Mouse (Mus musculus): Measurements from ENCODE around the gene Zfp335.
"Not testable (repeated sequence)": the region's sequence is repeated elsewhere in the genome, so short reads cannot be mapped to it uniquely, and the experiment has no call there.

Zfp335 gene

GRCm38 (mm10) chr2:164867566-164867965 lies 44.0 kb downstream of the Zfp335 start:
- DNase-seq (ENCODE audit: low spot score in 2 of 2) = no peak

- no peak for DNase-seq (ENCODE audit: low spot score in 2 of 2)
Observed at GRCm38 (mm10) chr2:164866741-164867551, 44.6 kb downstream of the Zfp335 start.

GRCm38 (mm10) chr2:164864593-164864992 lies 47.0 kb downstream of the Zfp335 start:
- no peak for DNase-seq (ENCODE audit: low spot score in 2 of 2)

GRCm38 (mm10) chr2:164863411-164863810 lies 48.1 kb downstream of the Zfp335 start:
- DNase-seq (ENCODE audit: low spot score in 2 of 2) = not testable (repeated sequence)

GRCm38 (mm10) chr2:164862179-164862861 lies 49.2 kb downstream of the Zfp335 start:
- DNase-seq (ENCODE audit: low spot score in 2 of 2) = peak; percentile 63 to 71

- DNase-seq (ENCODE audit: low spot score in 2 of 2) = no peak
Observed at GRCm38 (mm10) chr2:164861094-164861493, 50.5 kb downstream of the Zfp335 start.

- DNase-seq (ENCODE audit: low spot score in 2 of 2) = no peak
Observed at GRCm38 (mm10) chr2:164859640-164860432, 51.7 kb downstream of the Zfp335 start.

GRCm38 (mm10) chr2:164859155-164859554 lies 52.4 kb downstream of the Zfp335 start:
- no peak for DNase-seq (ENCODE audit: low spot score in 2 of 2)

GRCm38 (mm10) chr2:164857842-164858553 lies 53.6 kb downstream of the Zfp335 start:
- no peak for DNase-seq (ENCODE audit: low spot score in 2 of 2)

- peak; percentile 62 to 71 for DNase-seq (ENCODE audit: low spot score in 2 of 2)
Observed at GRCm38 (mm10) chr2:164857101-164857821, 54.3 kb downstream of the Zfp335 start, which contains the start of gene Pltp. Gene Pltp (minus strand): TSS chr2:164857711.

GRCm38 (mm10) chr2:164856309-164857100 lies 55.1 kb downstream of the Zfp335 start:
- DNase-seq (ENCODE audit: low spot score in 2 of 2) = no peak

- DNase-seq (ENCODE audit: low spot score in 2 of 2) = not testable (repeated sequence)
Observed at GRCm38 (mm10) chr2:164855572-164855971, 56.0 kb downstream of the Zfp335 start.

- DNase-seq (ENCODE audit: low spot score in 2 of 2) = no peak
Observed at GRCm38 (mm10) chr2:164850061-164850460, 61.5 kb downstream of the Zfp335 start.

- DNase-seq (ENCODE audit: low spot score in 2 of 2) = peak in 1 of 2 experiments; percentile 21
Observed at GRCm38 (mm10) chr2:164845782-164846181, 65.8 kb downstream of the Zfp335 start.

All from right cerebral cortex, postnatal 10 days (tissue).